Mouse (Mus musculus) brain, embryonic 14.5 days (tissue): Measurements from ENCODE around the gene Naa40.

Source experiments
- CTCF ChIP-seq: fragments of 200-500 bp; IDR thresholded peaks from 2 replicates; pipeline ENCODE4 v1.5.1; 2012; ENCODE audit warnings: inconsistent platforms, mild to moderate bottlenecking, moderate library complexity, borderline replicate concordance; ENCODE audit not compliant: insufficient read depth, insufficient read length; ENCODE audit errors: extremely low read depth
- POLR2A ChIP-seq: fragments of 200-500 bp; IDR thresholded peaks from 2 replicates; pipeline ENCODE4 v1.6.1; 2012; ENCODE audit warnings: mild to moderate bottlenecking, inconsistent platforms, borderline replicate concordance; ENCODE audit not compliant: poor library complexity, insufficient read depth, insufficient read length, severe bottlenecking; ENCODE audit errors: extremely low read depth

DNA sequence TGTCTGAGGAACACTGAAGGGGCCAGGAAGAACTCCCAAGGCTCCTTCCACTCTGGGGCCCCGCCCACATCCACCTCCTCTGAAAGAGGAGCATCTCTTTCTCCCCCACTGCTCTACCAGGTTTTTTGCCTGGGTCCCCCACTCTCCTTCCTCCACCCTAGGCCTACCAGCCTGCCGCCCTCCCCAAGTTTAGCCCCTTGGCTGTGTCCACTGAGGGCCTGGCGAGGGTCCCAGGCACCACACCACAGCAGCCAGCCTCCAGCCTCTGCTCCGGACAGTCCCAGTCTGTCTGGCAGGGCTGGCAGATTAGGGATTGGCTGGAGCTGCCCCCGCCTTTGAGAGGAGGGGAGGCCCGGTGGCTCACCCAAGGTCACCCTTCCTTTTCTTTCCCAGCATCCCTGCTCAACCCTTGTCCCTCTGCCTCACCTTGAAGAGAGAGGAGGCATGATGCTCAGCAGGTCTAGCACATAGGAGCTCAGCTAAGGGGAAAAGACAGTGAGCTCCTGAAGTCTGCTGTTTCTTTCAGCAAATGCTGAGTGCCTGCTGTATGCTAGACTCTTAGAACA, 23.9 kb upstream of the Naa40 start:
- TF ChIP-seq CTCF (no peak), POLR2A (no peak)
